Mouse (Mus musculus) lung, adult 18-20 months (tissue): ENCODE results near the gene Ptges2.
A peak's percentile ranks its signal among the peaks of the same experiment; 100 is the strongest.

Experiments
- DNase-seq, 2 experiments: peaks; one replicate each; pipeline ENCODE4 v3.0.0; 2022; ENCODE audit warnings: mixed read lengths in 2 of 2

The Ptges2 gene

DNA sequence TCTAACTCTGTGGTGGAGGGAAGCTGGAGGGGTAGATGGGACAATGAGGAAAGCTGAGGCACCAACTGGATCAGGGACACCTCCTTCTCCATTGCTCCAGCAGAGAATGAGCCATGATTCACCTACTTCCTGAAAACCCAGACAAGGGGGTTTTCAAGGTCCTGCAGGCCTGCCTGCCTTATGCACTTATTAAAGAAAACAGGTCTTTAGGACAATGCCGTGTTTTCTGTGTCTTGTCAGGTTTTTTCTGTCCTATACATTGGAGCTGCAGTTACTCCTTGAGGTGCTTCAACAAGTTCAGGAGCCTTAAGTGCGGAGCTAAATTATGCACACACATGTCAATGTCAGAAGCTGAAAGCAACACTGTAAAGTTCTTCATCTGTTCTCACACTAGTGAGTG, 45.9 kb downstream of the Ptges2 start:
- DNase-seq: no peak

DNA sequence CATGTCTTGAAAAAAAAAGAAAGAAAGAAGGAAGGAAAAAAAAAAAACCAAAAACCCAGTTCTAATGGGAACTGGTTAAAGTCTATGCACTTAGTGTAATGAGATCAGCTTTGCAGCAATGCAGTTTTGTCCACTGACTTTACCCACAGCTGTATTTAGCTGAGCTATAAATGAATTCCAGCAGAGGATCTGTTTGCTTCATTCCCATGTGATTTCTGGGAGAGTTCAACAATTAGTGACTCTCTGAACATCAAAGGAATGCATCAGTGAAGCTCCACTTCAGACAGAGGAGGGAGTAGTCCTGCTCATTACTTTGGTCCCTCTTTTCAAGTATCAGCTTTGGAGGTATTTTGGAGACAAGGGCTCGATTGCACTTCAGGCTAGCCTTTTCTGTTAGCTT, 49.8 kb downstream of the Ptges2 start:
- no peak for DNase-seq

DNA sequence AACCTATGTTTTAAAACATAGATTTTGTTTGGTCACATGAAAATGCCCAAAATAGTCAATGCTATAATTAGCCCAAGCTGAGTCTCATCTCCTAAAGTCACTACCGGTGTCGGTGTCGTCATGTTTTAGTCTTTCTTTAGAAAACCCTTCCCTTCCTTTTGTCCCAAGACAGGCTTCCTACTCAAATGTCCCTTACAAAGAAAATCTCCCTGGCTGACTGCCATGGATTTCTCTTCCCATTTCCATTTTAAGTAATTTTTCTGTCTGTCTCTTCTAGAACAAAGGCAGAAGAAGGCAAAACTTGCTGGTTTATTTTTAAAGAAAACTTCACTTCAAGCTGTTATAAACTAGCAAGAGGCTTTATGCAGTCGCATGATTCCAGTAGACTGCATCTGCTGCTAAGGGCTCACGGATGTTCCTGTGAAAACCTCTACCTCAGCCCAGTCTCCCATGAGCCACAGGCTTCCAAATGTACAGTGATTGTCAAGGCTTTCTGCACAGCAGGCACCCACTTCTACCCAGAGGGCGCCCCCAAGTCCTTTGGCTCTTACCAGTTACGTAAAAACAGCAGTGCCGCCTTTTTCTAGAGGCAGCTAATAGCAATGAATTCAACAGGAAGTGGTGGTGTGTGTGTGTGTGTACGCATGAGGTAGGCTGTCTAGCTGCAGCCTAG, 51.7 kb downstream of the Ptges2 start:
- peak; percentile 55 to 65 for DNase-seq

DNA sequence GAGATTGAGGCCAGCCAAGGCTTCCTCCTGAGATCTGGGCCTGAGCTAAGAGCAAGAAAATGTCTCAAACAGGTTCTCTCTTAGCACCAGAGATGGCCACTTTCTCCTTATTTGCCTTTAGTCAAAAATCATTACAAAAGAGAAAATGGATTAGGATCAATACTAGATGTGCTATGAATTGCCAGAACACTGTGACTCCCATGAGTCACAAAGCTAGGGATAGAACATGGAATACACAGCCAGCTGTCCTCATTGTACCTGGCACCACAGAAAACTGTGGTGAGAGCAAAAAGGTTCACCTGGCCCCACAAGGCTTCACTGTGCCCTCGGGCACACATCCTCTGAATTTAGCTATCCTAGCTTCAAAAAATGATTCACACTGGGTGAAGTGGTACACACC, 52.8 kb downstream of the Ptges2 start:
- no peak for DNase-seq

GRCm38 (mm10) chr2:32449761-32450754, 54.4 kb downstream of the Ptges2 start, which contains the start of gene Naif1:
Gene Naif1, plus strand, starts transcription at chr2:32450457.
- peak; percentile 27 to 37 for DNase-seq

DNA sequence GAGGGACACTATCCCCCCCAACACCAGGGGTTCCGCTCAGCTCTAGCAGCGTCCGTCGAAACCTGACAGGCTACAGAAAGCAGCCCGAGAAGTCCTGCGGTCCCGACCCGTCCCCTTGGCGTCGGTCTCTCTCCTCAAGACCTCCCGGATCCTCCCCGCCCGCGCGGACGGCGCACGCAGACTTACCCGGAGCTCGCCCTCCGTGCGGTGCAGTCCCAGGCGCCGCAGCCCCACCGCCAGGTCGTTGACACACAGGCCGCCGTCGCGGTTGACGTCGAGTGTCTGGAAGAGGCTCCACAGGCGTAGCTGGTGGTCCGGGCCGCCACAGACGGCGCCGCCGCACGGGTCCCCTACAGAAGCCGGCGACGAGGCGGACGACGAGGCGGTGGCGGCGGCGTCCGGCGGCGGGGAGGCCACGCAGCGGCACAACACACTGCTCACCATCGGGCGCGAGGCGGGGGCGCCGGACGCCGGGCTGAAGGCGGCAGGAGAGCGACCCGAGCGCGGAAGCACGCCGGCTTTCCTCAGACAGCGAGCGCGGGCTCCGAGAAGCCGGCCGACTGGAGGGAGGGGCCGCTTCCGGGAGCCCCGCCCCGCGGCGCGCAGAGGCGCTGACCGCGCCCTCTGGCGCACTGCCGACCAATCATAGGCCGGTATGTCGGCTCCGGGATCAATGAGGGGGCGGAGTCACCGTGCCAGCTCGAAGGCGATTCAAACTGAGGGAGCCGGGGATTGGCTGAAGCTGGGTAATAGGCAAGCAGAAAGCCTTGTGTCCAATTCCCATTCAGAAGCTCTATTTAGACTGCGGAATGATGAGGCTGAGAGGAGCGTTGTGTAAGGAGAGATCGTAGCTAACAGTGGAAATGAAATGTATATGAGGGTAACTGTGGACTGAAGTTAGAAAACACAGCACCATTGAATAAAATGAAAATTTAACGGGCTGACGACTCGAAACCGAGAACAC, 55.5 kb downstream of the Ptges2 start, which contains the start of gene Slc25a25:
TSS of gene Slc25a25 (minus strand) at position 565 of the 964 bp plus-strand sequence.
- DNase-seq: peak; percentile 97 to 98

GRCm38 (mm10) chr2:32451870-32452372, 56.2 kb downstream of the Ptges2 start:
- DNase-seq: peak; percentile 99

- DNase-seq: no peak
These were observed 56.8 kb downstream of the Ptges2 start for GRCm38 (mm10) chr2:32452441-32452971.

DNA sequence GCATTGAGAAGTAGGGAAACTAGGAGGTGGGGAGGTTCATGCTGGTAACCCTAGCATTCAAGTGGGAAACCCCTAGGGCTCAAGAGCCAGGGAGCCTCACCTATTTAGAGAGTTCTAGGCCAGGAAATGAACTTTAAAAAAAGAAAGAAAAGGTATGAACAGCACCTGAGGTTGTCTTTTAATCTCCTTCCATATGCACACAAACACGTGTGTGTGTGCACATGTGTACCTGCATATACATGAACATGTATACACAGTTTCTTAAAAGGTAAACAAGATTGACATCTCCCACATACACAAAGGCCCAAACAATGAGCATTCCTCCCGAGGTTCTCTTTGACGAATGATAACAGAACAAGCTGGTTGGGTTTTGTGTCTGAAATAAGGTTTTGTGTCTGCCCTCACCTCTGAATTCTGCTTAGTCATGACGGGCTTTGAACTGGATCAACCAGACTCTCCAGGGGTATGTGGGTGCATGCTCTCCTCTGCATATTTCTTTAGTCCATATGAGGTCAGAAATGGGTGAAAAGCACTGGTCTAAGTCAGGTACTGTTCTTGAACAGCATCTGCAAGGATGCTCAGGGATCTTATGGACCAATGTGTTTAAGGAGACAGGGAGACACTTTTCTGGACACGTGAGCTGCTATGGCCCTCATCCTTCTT, 58.1 kb downstream of the Ptges2 start:
- no peak for DNase-seq

- DNase-seq: no peak
These were observed 58.9 kb downstream of the Ptges2 start for GRCm38 (mm10) chr2:32454633-32455032.

DNA sequence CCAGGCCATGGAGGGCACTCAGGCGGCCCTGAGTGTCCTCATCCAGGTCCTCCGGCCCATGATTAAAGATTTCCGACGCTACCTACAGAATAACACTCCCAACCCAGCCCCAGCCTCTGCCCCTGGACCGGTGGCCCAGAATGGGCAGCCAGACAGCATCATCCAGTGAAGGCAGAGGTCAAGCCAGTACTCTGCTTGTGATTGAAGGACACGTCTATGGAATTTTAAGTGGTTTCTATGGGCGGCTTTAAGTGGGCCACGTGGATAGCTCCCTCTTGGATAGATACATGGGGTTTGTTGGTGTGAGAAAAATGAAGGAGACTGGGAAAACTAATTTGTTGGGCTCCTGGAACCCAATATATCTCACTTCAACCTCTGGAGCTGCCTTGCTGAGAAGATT, 59.4 kb downstream of the Ptges2 start:
- DNase-seq: peak; percentile 70 to 71
